Mouse (Mus musculus) spleen, postnatal 4 days (tissue): ENCODE measurements at regions not wholly inside any gene's neighbourhood (a gene's known extent, or its start where the extent isn't known, plus 50 kb on each side); places are given as distances from the start of the nearest gene placed in this dataset.
"Not testable (repeated sequence)": the region's sequence is repeated elsewhere in the genome, so short reads cannot be mapped to it uniquely, and the experiment has no call there.

Experiments used
- DNase-seq, 2 experiments: peaks; one replicate each; pipeline ENCODE4 v3.0.0; 2022; ENCODE audit warnings: low spot score in 2 of 2

DNA sequence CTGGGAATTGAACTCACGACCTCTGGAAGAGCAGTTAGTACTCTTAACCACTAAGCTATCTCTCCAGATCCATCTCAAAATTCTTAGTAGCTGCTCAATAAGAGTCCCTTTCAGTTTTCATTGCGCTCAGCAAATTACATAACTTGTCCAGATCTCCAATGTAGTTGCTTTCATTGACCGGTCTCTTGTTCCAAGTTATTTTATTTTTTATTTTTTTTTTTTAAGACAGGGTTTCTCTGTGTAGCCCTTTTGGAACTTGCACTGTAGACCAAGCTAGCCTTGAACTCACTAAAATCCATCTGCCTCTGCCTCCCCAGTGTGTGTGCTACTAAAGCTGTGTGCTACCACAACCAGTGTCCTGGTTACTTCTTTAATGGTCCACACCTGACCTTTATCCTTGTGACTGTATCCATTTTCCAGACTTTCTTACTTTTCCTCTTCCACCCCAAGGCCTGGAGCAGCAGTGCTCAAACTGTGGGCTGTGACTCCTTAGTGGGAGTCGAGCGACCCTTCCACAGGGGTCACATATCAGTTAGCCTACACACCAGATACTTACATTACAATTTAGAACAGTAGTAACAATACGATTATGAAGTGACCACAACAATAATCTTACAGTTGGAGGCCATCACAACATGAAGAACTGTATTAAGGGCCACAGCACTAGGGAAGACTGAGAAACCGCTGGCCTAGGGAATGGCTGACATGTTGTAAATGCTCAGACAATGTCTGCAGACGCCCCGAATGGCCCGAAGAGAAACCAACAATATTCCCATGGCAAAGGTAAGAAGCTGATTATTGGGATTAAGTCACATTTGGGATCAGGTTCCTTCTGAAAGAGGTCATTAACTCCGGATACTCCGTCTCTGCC lies 97.8 kb upstream of the Cpsf6 start:
- no peak for DNase-seq

DNA sequence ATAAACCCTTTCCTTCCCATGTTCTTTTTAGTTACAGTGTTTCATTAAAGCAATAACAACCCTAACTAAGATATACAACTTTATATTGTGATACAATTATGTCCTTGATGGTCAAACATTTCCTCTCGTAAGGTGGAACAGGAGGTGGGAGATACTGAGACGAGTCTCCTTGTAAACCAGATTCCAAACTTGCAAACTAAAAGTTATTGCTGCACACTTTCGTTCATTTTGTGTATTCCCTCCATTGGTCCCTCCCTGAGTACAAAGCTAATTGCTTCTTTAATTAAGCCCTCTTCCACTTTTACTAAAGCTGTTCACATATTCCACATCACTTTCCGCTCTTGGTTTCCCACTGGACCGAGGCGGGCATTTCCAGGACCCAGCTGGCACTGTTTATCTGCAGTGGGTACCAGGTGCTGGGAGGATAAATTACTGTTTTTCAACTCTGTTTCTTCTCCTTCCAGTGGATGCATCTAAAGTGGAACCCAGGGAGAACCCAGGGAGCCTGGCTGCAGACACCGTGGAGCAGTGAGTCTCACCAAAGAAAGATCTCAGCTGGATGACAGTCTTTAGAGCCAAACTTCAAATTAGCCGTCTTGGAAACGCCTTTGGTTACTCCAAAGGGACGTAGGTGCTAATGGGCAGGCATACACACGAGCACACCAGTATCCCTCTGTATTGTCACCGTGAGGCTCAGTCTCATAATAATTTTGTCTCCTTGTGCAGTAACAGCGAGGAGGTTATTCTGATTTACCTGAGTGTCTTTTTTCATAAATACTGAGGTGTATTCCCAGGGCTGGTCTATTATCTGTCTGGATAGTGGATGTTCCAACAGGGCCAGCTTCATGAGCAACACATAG lies 95.5 kb upstream of the Cpsf6 start:
- DNase-seq = no peak

DNA sequence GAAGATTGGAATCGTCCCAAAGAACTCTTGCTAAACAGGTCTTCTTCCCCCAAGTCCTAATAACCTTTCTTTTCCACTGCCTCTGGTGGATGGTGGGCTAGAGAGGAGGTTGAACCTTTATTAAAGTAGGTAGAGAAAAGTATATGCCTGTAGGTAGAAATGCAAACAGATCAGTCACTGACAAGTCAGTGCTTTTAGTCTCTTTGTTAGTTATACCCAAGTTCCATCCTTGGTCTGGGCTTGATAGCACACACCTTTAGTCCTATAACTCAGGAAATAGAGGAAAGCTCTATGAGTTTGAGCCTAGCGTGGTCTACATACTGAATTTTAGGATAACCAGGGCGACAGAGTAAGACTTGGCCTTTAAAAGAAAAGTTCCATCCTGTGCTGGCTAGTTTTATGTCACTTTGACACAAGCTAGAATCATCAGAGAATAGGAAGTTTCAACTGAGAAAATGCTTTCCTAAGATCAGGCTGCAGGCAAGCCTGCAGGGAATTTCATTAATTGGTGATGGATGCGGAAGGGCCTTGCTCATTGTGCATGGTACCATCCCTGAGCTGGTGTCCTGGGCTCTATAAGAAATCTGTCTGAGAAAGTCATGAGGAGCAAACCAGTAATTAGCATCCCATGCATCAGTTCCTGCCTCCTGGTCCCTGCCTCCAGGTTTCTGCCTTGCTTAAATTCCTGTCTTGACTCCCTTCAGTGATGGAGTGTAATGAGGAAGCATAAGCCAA lies 94.7 kb upstream of the Cpsf6 start:
- no peak for DNase-seq

DNA sequence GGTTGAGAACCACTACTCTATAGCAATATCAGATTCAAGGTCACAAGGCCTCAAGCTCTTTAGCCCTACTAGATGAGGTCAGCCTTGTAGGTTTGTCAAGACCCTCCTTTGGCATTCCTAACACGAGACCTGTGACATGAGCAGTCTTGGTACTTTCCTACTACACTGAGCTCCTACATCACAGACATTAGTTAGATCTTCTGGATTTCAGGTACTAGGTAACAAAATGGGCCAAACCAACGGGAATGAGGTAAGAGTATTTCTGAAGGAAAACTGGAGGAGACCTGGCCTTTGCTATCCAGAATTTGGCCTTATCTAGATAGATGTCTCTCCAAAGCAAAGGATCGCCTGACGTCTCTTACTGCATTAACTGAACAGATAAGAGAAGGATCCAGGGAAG lies 93.7 kb upstream of the Cpsf6 start:
- no peak for DNase-seq

DNA sequence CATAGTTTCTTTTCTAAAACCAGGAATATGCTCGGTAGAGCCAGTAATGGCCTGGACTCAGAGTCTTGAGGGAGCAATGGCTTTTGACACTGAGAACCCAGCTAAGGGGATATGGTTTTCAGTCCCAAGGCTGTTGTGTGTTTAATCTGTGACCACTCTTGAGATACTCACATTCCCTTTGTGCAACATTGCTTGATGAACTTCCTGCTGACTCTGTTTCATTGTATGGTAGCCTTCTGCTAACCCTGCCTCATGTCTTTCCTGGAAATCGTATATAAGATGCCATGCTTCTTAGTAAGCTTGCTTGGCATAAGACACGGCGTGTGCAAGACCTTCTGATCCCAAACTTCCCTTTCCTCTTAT lies 92.7 kb upstream of the Cpsf6 start:
- DNase-seq = no peak

DNA sequence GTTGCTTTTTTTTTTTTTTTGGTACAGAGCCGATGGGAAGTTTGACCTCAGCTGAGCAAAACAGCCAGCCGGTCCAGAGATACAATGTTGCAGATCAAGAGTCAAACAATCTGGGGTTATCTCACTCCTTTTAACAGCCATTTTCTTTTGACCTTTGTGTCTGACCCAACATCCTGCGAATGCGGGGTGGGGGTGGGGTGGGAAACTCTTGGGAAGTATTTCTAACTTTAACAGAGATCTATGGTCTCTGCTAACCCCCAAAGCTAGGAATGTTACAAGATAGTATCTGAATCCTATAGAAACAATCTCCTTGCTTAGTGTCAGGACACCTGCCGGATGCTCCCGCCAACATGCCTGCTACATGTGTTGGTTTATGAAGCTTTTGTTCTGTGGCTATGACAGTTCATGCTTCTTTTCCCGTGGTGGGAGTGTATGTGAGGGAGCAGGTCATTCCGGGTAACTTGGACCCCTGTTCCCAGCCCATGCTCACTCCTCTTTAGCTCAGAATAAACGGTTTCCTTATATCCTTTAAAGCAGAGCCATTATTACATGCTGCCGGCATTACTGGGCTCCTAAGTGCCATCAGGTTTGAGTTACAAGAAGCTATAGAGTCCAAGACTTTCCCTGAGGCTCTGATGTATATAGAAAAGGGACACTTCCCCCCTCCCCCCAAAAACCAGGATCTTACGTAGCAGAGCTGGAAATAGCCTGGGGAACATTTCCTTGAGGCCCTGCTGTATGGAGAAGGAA lies 92.2 kb upstream of the Cpsf6 start:
- DNase-seq = no peak

DNA sequence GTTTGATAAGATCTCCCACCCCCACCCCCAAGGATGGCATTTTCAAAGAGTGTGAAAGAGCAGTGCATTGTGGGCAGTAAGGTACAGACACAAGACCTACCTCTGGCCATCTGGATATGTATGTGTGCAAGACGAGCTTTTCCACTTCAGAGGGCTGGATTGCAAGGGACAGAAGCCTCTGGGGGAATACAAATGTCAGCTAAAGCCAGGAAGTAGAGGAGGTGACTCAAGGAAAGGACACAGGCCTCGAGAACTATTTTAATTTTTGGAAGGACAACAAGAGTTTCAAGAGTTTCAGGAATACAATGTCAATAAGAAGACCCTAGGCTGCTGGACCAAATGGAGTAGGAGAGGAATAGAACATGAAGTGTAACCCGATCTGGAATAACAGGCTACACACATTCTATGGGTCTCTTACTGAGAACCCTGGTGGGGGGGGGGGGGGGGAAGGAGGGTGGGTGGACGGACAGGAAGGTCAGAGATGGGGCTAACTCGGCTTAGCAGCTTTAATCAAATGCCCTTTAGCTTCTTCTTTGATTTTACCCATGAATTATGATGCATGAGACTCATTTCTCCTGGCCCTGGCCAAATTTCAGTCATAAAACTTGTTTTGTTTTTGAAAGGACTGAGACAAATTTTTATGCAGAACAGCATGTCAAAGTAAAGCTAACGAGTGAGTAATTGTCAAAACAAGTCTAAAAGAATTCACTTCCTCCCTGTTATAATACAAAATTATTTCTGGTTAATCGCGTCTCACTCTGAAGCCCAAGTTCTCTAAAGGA lies 91.4 kb upstream of the Cpsf6 start:
- no peak for DNase-seq

DNA sequence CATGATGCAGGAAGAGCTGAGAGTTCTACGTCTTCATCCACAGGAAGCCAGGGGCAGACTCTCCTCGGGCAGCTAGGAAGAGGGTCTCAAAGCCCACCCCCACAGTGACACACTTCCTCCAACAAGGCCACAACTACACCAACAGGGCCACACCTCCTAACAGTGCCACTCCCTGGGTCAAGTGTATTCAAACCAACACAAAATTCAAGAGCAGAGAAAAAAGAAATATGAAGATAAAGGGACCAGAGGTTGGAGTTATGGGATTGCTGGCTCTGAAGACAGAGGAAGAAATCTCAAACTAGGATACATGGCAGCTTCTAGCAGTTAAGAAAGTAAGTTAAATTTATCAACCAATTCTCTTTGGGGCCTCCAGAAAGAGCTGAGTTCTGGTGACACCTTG lies 90.7 kb upstream of the Cpsf6 start:
- no peak for DNase-seq

DNA sequence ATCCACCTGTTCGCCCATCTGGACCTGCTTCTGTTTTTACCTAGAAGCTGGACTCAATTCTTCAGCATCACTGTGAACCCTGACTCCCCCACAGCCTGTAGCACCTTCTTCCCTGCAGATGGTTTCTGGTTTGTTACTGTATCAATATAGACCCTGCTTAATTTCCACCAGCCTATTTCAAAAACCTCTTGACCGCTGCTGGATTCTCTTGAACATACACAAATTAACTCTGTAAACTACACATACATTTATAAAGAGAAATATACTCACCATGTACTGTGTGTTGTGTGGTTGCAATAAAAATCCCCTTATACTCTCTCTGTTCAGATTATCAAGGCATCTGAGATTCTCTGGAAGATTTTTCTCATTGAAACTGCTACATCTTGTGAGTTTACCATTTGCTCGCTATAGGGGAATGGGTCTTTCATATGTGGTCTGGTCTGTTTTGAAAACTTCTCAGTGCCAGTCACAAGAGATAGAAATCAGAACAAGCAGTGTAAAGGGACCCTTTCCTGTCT lies 89.8 kb upstream of the Cpsf6 start:
- no peak for DNase-seq

DNA sequence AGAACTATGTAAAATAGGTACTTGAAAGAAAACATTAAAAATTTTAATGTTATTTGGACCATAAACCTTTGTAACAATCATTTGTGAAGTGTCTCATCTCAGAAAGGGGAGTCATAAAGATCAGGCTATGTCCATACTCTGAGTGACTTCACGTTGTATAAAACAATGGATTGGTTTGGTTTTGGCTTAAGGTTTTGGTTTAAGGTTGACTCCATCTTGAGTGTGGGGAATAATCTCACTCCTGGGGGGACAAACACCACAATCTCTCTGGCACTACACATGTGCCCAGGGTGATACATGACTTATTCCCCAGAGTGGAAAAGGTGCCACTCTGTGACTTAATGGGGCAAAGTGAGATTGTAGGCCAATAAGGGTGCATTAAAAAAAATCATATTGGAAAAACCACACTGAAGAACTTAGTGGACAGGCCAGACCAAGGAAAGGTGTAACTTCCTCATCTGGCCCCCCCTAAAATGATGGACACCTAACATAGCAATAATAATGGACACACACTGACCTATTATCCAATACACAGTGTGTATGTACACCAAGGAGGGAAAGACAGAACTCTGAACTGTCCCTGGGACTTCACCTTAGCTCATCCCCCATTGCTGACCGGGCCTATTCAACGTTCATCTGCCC lies 89.2 kb upstream of the Cpsf6 start:
- DNase-seq = no peak

DNA sequence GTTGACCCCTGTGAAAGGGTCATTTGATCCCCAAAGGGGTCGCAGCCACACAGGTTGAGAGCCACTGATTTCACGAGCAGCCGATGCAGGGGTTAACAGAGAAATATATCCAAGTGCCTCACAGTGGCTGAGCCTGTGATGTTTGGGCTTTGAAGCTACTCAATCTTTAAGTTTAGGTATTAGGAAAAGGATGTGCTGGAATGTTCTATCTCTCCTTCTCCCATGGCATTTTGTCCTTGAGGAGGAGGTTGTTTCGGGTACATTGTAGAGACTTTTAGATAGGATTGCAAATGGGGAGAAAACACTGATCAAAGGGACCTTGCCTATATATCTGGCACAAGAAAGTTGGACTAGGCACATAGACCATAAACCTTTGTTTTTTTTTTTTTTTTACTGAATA lies 88.6 kb upstream of the Cpsf6 start:
- no peak for DNase-seq

DNA sequence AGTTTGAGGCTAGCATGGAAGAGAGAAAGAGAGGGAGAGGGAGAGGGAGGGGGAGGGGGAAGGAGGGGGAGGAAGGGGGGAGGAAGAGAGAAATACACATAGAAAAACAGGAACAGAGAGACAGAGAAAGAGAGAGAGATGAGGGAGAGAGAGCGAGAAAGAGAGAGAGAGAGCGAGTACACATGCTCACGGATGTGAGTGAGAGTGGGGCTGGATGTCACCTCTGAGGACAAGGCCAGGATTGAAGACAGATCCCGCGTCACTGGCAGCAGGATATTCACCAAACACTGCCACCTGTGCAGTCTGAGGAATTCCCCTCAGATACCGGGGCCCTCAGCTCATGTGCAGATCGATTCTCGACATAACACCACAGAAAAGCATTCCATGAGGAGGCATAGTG lies 87.3 kb upstream of the Cpsf6 start:
- DNase-seq = no peak

DNA sequence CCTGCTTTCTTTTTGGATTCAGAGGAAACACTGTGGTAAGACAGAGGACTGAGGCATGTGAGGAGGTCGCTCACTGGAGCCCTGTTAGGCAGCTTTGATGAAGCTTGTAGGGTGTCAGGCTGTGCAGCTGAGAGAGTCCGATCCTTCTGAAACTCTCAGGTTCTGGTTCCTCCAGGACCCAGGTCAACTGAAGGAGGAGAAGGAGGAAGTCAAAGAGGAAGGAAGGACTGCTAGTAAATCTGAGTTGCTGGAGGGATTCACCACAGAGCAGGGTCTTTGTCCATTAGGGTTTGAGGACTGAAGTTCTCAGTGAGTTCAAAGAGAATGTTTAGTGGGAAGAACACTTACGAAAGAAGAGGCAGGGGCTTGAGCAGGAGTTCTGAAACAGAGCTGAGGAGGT lies 86.6 kb upstream of the Cpsf6 start:
- no peak for DNase-seq

DNA sequence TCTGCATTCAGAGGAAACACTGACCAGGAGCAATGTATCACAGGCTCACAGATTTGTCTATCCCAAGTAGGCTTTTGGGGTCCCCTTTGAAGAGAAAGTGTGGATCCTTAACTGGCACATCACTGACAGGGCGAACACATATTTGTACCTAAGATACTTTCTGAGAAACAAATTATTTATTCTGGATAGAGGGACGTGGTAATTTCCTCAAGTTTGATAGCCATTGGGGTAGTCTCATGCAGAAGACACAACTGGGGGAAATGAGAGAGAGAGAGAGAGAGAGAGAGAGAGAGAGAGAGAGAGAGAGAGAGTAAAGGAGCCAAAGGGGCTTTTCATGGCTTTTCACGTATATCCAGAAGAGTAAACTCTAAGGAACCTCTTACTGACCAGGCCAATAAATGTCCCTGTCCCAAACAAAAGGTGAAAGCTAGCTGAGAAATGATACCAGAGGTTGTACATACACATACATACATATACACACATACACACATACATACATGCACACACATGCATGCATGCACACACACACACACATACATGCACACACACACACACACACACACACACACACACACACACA lies 85.9 kb upstream of the Cpsf6 start:
- no peak for DNase-seq

DNA sequence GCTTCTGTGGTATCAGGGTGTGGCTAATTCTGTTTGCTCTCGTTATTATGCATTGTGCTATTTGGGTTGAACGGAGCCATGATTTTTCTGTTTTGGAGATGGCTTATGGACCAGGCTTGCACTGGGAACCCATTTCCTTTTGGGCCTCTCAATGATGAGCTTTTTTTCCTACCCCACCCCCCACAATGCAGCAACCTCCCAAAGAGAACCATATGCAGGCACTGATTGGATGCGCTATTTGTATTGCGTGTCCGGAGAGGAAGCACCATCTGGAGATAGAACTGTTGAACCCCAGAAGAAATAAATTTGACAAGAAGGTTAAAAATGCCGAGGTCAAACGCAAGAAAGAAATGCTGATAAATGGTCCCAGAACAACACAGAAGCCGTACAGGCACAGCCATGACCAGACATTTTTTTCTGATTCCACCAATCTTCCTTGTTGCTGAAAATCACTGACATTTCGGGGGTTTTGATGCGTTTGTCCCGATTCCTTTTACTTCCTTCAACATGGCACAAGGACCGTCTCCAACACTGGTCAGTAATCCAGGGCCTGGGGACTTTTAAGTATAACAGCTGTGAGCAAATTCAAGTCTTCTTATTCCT lies 85.3 kb upstream of the Cpsf6 start:
- DNase-seq = no peak

DNA sequence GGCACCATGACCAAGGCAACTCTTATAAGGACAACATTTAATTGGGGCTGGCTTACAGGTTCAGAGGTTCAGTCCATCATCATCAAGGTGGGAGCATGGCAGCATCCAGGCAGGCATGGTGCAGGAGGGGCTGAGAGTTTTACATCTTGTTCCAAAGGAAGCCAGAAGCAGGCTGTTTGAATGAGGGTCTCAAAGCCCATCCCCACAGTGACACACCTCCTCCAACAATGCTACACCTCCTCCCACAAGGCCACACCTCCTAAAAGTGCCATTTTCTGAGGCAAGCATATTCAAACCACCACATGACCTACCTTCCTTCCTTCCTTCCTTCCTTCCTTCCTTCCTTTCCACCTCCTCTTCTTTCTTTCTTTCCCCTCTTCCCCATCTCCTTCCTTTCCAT lies 84.5 kb upstream of the Cpsf6 start:
- not testable (repeated sequence) for DNase-seq

DNA sequence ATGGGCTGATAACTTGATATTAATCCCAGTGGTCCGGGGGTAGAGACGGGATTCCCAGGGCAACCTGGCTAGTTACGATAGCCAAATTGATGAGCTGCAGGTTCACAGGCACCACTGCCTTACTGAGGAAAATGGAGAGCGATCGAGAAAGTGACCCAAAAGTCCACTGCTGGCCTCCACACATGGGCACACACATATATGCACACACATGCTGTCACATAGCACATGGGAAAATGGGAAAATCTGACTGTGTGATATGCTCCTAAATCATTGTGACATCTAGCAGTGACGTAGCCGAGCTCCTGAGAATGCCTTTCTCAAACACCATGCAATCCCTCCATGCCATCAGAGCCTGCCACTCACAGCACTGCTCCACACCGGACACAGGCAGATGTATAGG lies 83.8 kb upstream of the Cpsf6 start:
- DNase-seq = no peak

DNA sequence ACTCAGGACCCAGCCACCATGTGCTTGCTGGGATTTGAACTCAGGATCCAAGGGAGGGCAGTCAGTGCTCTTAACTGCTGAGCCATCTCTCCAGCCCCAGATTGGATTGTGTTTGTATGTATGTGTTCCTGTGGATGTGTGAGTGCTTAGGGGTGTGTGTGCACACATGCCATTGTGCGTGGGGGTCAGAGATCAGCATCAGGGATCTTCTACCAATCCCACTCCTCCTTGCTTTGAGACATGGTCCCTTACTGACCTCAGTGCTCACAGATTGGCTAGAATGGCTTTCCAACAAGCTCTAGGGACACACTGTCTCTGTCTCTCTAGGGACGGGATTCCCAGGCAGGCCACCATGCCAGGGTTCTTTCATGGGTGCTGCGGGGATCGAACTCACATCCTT lies 83.1 kb upstream of the Cpsf6 start:
- no peak for DNase-seq

DNA sequence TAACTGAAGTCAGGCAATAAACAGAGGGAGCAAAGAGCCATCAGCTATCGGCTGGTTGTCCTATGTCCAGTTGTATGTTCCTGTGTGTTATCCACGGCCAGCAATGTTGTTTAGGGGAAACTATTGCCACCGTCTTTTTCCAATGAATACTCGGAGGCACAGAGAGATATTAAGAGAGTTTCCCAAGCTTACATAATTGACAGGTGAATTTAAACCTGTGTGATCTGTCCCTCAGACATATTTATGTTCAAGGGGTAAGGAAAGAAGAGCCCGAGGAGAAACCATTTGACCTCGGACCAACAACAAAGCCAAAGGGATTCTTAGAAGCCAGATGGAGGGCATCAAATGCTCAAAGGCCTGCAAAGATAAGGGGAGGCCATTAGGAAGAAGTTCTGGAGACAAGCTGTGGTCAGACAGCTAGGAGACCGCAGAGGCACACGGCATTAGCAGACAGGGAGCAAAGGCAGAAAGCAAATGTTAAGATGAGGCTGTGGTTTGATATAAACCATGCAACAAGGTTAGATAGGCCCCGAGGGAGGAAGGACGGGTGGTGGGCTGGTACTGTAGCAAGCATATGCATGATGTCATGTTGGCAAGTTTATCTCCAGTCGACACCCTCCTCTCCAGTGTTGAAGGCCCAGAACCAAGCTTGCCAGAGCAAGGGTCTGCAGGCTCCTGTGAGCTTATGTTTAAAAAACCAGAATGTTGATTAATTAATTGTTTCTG lies 82.1 kb upstream of the Cpsf6 start:
- DNase-seq = no peak
